9 mouse cellular contexts compared by ENCODE assay signal in the genomic region with DNA sequence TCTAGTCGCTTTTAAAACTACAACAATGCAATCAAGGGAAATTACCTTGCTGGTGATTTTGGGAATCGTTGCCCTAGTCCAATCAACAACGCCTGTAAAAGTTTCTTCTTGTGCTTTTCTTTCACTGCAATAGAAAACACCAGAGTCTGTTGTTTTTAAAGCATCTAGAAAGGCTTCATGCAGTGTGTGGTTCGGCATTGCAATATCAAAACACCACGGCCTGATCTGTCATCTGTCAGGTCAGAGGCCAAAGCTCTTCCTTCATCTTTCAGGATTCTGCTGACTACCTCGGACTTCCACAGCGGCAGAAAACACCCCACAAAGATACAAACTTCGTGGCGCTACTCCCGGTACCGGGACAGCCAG. TPM values are rescaled to one million over a fixed set of nuclear protein-coding genes. Genes with fewer than 3 reads are reported as not detected.
A peak's percentile ranks its signal among the peaks of the same experiment; 100 is the strongest.
DNase-seq lines count a peak whose midpoint lies in the region; ATAC-seq and TF ChIP-seq lines count a peak whose summit lies in the region.
"Had no signal": no experiment of that assay in that cellular context is flagged by ENCODE, and none has a peak within 500 bp of the region (broad histone marks: within the 10 kb centered on the region; RNA-seq: fewer than 3 reads in every experiment).

No protein-coding gene starts in this region.

- peak overlapping the region; percentile 94 for H3K9ac ChIP-seq in heart, embryonic 11.5 days (ENCODE audit: low read depth, low read length)
- peak overlapping the region; percentile 96 for H3K9ac ChIP-seq in forebrain, embryonic 16.5 days (replicated peaks; ENCODE audit: low read depth, low read length)
- peak overlapping the region; percentile 88 for H3K9ac ChIP-seq in liver, postnatal 0 days (replicated peaks)

- 0 out of 2 replicates have a peak, but pooled peaks cover 4% of the 10 kb centered on the region for H3K4me1 ChIP-seq in heart, embryonic 11.5 days (ENCODE audit: control insufficient read depth, insufficient read depth, low read length)
- peaks cover 25% of the 10 kb centered on the region for H3K4me1 ChIP-seq in E14TG2a.4 (replicated peaks; ENCODE audit: low read depth, low read length)
- peaks cover 16% of the 10 kb centered on the region for H3K4me1 ChIP-seq in forebrain, embryonic 16.5 days (replicated peaks; ENCODE audit: control insufficient read depth, insufficient read depth, low read length)
- H3K4me1 ChIP-seq in liver, postnatal 0 days (ENCODE audit: insufficient read depth) = peaks cover 3% of the 10 kb centered on the region; the same call in 1 of the 2 replicates

- 6% methylated on average over 11 of the region's 11 CpGs for WGBS in heart, embryonic 11.5 days (ENCODE audit: insufficient replicate concordance)
- under 1% methylated on average over 11 of the region's 11 CpGs for WGBS in forebrain, embryonic 16.5 days
- 10% methylated on average over 11 of the region's 11 CpGs for WGBS in liver, postnatal 0 days (ENCODE audit: insufficient replicate concordance)

- ATAC-seq in heart, embryonic 11.5 days (replicated peaks; ENCODE audit: insufficient number of reproducible peaks, low FRiP score, low TSS enrichment) = no peak
- ATAC-seq in forebrain, embryonic 16.5 days = no peak
- ATAC-seq in liver, postnatal 0 days = peak; percentile 6; the same call in 1 of the 2 replicates

- peak overlapping the region; percentile 95 for H3K4me3 ChIP-seq in heart, embryonic 11.5 days (ENCODE audit: low read depth, low read length)
- peak overlapping the region; percentile 94 for H3K4me3 ChIP-seq in E14TG2a.4 (replicated peaks; ENCODE audit: low read length)
- H3K4me3 ChIP-seq in forebrain, embryonic 16.5 days (replicated peaks; ENCODE audit: low read length) = peak overlapping the region; percentile 70
- peak overlapping the region; percentile 94 for H3K4me3 ChIP-seq in liver, postnatal 0 days (ENCODE audit: low read depth, low read length)

- DNase-seq in heart, adult 11 months = no peak
- no peak for DNase-seq in liver, postnatal 0 days
- no peak for DNase-seq in adrenal gland, postnatal 36 days
- DNase-seq in adrenal gland, postnatal 4 days (ENCODE audit: low spot score in 2 of 2) = no peak
- no peak for DNase-seq in spleen, postnatal 4 days (ENCODE audit: low spot score in 2 of 2)

- H3K4me2 ChIP-seq in heart, embryonic 11.5 days = peak overlapping the region; percentile 94
- peak overlapping the region; percentile 81 for H3K4me2 ChIP-seq in forebrain, embryonic 16.5 days (ENCODE audit: low read length)
- peak overlapping the region; percentile 93 for H3K4me2 ChIP-seq in liver, postnatal 0 days (ENCODE audit: low read depth, low read length)

- TF ChIP-seq CTCF in E14TG2a.4 (conservative IDR thresholded peaks at IDR 0.05; ENCODE audit: low read length) = no peak
- TF ChIP-seq CTCF in liver, postnatal 0 days (IDR thresholded peaks at IDR 0.05; ENCODE audit: low read depth) = no peak

- no peak for TF ChIP-seq EP300 in liver, postnatal 0 days (IDR thresholded peaks at IDR 0.05; ENCODE audit: low read depth)

- H3K36me3 ChIP-seq in heart, embryonic 11.5 days (ENCODE audit: control insufficient read depth, insufficient read depth, low read length) = no peaks in the 10 kb centered on the region
- peaks cover 9% of the 10 kb centered on the region; the same call in 1 of the 2 replicates for H3K36me3 ChIP-seq in E14TG2a.4 (ENCODE audit: insufficient read depth, low read length)
- H3K36me3 ChIP-seq in forebrain, embryonic 16.5 days (ENCODE audit: control insufficient read depth, insufficient read depth) = no peaks in the 10 kb centered on the region
- H3K36me3 ChIP-seq in liver, postnatal 0 days (replicated peaks; ENCODE audit: insufficient read depth, low read length) = no peaks in the 10 kb centered on the region

- no peaks in the 10 kb centered on the region for H3K9me3 ChIP-seq in heart, embryonic 11.5 days (replicated peaks; ENCODE audit: control insufficient read depth, low read length)
- no peaks in the 10 kb centered on the region for H3K9me3 ChIP-seq in E14TG2a.4 (ENCODE audit: low read length)
- H3K9me3 ChIP-seq in forebrain, embryonic 16.5 days (ENCODE audit: control insufficient read depth, low read length) = no peaks in the 10 kb centered on the region
- H3K9me3 ChIP-seq in liver, postnatal 0 days (ENCODE audit: low read length) = no peaks in the 10 kb centered on the region

- H3K27ac ChIP-seq in heart, embryonic 11.5 days (ENCODE audit: low read depth, low read length) = peak overlapping the region; percentile 96
- H3K27ac ChIP-seq in forebrain, embryonic 16.5 days (ENCODE audit: low read length) = peak overlapping the region; percentile 98
- peak overlapping the region; percentile 97 for H3K27ac ChIP-seq in liver, postnatal 0 days (ENCODE audit: low read depth)

- H3K27me3 ChIP-seq in heart, embryonic 11.5 days (ENCODE audit: control insufficient read depth, insufficient read depth, low read length) = no peaks in the 10 kb centered on the region
- H3K27me3 ChIP-seq in E14TG2a.4 (ENCODE audit: insufficient read depth, low read length) = no peaks in the 10 kb centered on the region
- no peaks in the 10 kb centered on the region for H3K27me3 ChIP-seq in forebrain, embryonic 16.5 days (replicated peaks; ENCODE audit: control insufficient read depth, insufficient read depth, low read length)
- H3K27me3 ChIP-seq in liver, postnatal 0 days (ENCODE audit: insufficient read depth, low read length) = peaks cover 6% of the 10 kb centered on the region; the same call in 1 of the 2 replicates

RNA-seq across cellular contexts. Expression of a gene that starts 1.2 kb away (rescaled TPM):
- 10.0 and 12.1 TPM in 2 replicates for polyA plus RNA-seq in heart, embryonic 11.5 days (2014; fragmentation: Nextera tagmentation; extraction: Ambion mirVana)
- polyA plus RNA-seq in forebrain, embryonic 16.5 days (2015; fragmentation: Nextera tagmentation; extraction: Ambion mirVana) = 13.0 and 16.7 TPM in 2 replicates
- 2.3 and 3.6 TPM in 2 replicates for polyA plus RNA-seq in liver, postnatal 0 days (2015; fragmentation: Nextera tagmentation; extraction: Ambion mirVana)
- total RNA-seq in adrenal gland, postnatal 36 days (2021) = 10 to 100 TPM; 39.8 to 54.8 TPM
- total RNA-seq in adrenal gland, postnatal 4 days (2021) = 10 to 100 TPM; 33.9 to 36.6 TPM

RNA-seq across cellular contexts. Expression of a gene that starts 27.6 kb away (rescaled TPM):
- polyA plus RNA-seq in heart, embryonic 11.5 days (2014; fragmentation: Nextera tagmentation; extraction: Ambion mirVana) = not detected in 2 replicates
- not detected in 2 replicates for polyA plus RNA-seq in forebrain, embryonic 16.5 days (2015; fragmentation: Nextera tagmentation; extraction: Ambion mirVana)
- not detected in 2 replicates for polyA plus RNA-seq in liver, postnatal 0 days (2015; fragmentation: Nextera tagmentation; extraction: Ambion mirVana)
- total RNA-seq in adrenal gland, postnatal 36 days (2021) = not detected
- total RNA-seq in adrenal gland, postnatal 4 days (2021) = not detected
- polyA plus RNA-seq: thymus, postnatal 0 days had no signal
